Mouse (Mus musculus): ENCODE measurements at regions not wholly inside any gene's neighbourhood (a gene's known extent, or its start where the extent isn't known, plus 50 kb on each side); places are given as distances from the start of the nearest gene placed in this dataset.
"Not testable (repeated sequence)": the region's sequence is repeated elsewhere in the genome, so short reads cannot be mapped to it uniquely, and the experiment has no call there.

GRCm38 (mm10) chr8:5439054-5439453 is 333.9 kb upstream of the Slc10a2 start:
- Histone ChIP-seq H3K4me3 (ENCODE audit: low read depth, low read length) (no peak overlapping the region), H3K27ac (ENCODE audit: low read length) (no peak overlapping the region), H3K36me3 (ENCODE audit: control insufficient read depth, insufficient read depth, low read length) (no peaks in the 10 kb centered on the region), H3K4me2 (ENCODE audit: low read length) (no peak overlapping the region), H3K4me1 (ENCODE audit: control insufficient read depth, insufficient read depth, low read length) (no peaks in the 10 kb centered on the region), H3K9ac (ENCODE audit: low read depth, low read length) (no peak overlapping the region), H3K27me3 (ENCODE audit: control insufficient read depth, insufficient read depth, low read depth, low read length) (no peaks in the 10 kb centered on the region), H3K9me3 (replicated peaks; ENCODE audit: control insufficient read depth, low read length, poor library complexity, severe bottlenecking) (peaks cover 2% of the 10 kb centered on the region; the same call in 1 of the 2 replicates)
- ATAC-seq, result no peak
- WGBS, result 18% methylated on average over 2 of the region's 2 CpGs

DNA sequence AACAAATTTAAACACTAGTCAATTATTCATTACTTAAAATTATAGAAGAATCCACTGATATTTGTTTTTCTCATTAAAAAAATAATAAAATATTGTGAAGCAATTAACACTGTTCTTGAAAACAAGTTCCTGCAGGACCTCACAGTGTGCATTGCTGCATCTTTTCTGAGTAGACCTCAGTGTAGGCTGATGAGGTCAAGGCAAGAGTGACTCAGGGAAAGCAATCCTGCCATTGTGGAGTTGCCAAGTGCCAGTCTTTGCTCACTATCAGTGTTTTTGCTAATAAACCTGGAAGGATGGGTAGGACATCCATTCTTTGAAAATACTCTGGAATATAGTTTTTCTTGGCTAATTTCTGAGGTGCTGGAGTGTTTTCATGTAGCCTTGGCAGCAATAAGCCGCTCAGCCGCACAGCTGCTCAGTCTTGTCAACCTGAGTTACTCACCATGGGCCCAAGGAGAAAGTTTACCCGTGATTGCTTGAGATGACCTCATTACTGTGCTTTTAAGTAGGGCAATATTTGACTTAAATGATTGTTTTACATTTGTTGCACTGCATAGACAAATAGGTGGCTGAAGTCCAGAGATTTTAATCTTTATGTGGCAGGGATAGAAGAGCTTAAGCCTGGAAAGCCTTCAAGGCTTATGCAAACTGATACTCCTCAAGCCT is 323.3 kb upstream of the Slc10a2 start:
- no peak for ATAC-seq
- Histone ChIP-seq H3K27me3 (ENCODE audit: control insufficient read depth, insufficient read depth, low read depth, low read length) (no peaks in the 10 kb centered on the region), H3K4me2 (ENCODE audit: low read length) (no peak overlapping the region), H3K36me3 (ENCODE audit: control insufficient read depth, insufficient read depth, low read length) (no peaks in the 10 kb centered on the region), H3K9me3 (replicated peaks; ENCODE audit: control insufficient read depth, low read length, poor library complexity, severe bottlenecking) (no peaks in the 10 kb centered on the region), H3K27ac (ENCODE audit: low read length) (no peak overlapping the region), H3K9ac (ENCODE audit: low read depth, low read length) (no peak overlapping the region), H3K4me1 (ENCODE audit: control insufficient read depth, insufficient read depth, low read length) (no peaks in the 10 kb centered on the region), H3K4me3 (ENCODE audit: low read depth, low read length) (no peak overlapping the region)
- WGBS, result 81% methylated on average over 3 of the region's 3 CpGs

DNA sequence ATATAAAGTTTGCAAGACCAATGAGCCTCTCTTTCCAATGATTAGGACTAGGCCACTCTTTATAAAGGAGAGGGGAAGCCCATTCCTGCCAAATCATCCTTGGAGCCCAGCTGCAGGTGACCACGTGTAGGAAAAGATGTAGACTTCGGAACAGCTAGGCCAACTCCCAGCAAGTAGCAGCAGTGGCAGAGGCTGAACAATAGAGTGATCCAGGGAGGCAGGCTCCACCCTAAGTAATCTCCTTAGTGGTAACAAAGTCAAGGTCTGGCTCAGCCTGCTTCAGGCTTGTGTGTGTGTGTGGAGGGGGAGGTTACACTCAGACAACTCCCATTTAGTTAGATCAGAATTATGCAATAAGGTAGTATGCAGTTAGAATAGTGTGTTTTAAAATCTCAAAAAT is 311.7 kb upstream of the Slc10a2 start:
- not testable (repeated sequence) for ATAC-seq; H3K4me3 ChIP-seq (ENCODE audit: low read depth, low read length); H3K9ac ChIP-seq (ENCODE audit: low read depth, low read length); H3K9me3 ChIP-seq (replicated peaks; ENCODE audit: control insufficient read depth, low read length, poor library complexity, severe bottlenecking); H3K36me3 ChIP-seq (ENCODE audit: control insufficient read depth, insufficient read depth, low read length); H3K27me3 ChIP-seq (ENCODE audit: control insufficient read depth, insufficient read depth, low read depth, low read length); H3K4me2 ChIP-seq (ENCODE audit: low read length); H3K27ac ChIP-seq (ENCODE audit: low read length); H3K4me1 ChIP-seq (ENCODE audit: control insufficient read depth, insufficient read depth, low read length)
- 11% methylated on average over 2 of the region's 2 CpGs for WGBS

DNA sequence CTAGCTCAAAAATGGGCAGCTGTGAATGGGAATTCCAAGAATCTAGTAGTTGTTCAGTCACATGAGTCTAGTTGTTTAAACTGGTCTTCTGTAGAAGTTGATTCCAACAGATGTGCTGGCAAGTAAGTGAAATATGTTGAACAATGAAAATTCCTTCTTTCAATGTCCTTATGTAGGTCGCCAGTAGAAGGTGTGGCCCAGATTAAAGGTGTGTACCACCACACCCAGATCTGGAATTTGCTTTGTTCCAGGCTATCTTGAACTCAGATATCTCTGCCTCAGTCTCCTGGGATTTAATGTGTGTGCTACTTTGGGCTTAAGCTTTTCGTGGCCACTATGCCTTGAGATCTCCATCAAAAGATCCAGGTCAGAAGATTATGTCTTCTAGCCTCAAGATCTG is 279.7 kb upstream of the Slc10a2 start:
- Histone ChIP-seq H3K4me3 (ENCODE audit: low read depth, low read length) (no peak overlapping the region), H3K9ac (ENCODE audit: low read depth, low read length) (no peak overlapping the region), H3K4me1 (ENCODE audit: control insufficient read depth, insufficient read depth, low read length) (no peaks in the 10 kb centered on the region), H3K36me3 (ENCODE audit: control insufficient read depth, insufficient read depth, low read length) (no peaks in the 10 kb centered on the region), H3K27me3 (ENCODE audit: control insufficient read depth, insufficient read depth, low read depth, low read length) (no peaks in the 10 kb centered on the region), H3K9me3 (replicated peaks; ENCODE audit: control insufficient read depth, low read length, poor library complexity, severe bottlenecking) (no peaks in the 10 kb centered on the region), H3K4me2 (ENCODE audit: low read length) (no peak overlapping the region), H3K27ac (ENCODE audit: low read length) (no peak overlapping the region)
- no peak for ATAC-seq
- WGBS, result 88% methylated on average over 2 of the region's 2 CpGs

- H3K4me2 ChIP-seq (ENCODE audit: low read length), result no peak overlapping the region
- no peaks in the 10 kb centered on the region for H3K36me3 ChIP-seq (ENCODE audit: control insufficient read depth, insufficient read depth, low read length)
- ATAC-seq, result no peak
- H3K27me3 ChIP-seq (ENCODE audit: control insufficient read depth, insufficient read depth, low read depth, low read length), result no peaks in the 10 kb centered on the region
- no peaks in the 10 kb centered on the region for H3K9me3 ChIP-seq (replicated peaks; ENCODE audit: control insufficient read depth, low read length, poor library complexity, severe bottlenecking)
- no peak overlapping the region for H3K4me3 ChIP-seq (ENCODE audit: low read depth, low read length)
- 91% methylated on average over 1 of the region's 1 CpGs for WGBS
- no peak overlapping the region for H3K27ac ChIP-seq (ENCODE audit: low read length)
- no peak overlapping the region for H3K9ac ChIP-seq (ENCODE audit: low read depth, low read length)
- H3K4me1 ChIP-seq (ENCODE audit: control insufficient read depth, insufficient read depth, low read length), result no peaks in the 10 kb centered on the region
These were observed 272.9 kb upstream of the Slc10a2 start for GRCm38 (mm10) chr8:5378001-5378400.

DNA sequence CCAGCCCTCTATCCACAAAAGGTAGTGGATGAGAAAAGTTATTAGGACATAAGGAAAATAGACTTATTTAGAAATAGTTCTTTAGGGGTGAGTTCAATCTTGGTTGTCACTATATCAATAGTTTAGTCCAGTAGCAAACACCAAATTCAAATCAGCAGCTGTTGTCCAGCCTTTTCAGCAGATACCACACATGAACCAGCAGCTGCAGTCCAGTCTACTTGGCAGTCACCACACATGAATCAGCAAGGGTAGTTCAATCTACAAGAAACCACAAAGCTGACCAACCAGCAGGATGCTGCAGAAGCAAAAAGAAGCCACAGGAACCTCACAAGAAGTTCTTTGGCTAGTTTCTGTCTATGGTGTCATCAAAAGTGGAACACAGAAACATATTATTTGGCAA is 234.8 kb upstream of the Slc10a2 start:
- Histone ChIP-seq H3K27ac (ENCODE audit: low read length) (no peak overlapping the region), H3K4me3 (ENCODE audit: low read depth, low read length) (no peak overlapping the region), H3K9me3 (replicated peaks; ENCODE audit: control insufficient read depth, low read length, poor library complexity, severe bottlenecking) (no peaks in the 10 kb centered on the region), H3K4me1 (ENCODE audit: control insufficient read depth, insufficient read depth, low read length) (no peaks in the 10 kb centered on the region), H3K36me3 (ENCODE audit: control insufficient read depth, insufficient read depth, low read length) (no peaks in the 10 kb centered on the region), H3K4me2 (ENCODE audit: low read length) (no peak overlapping the region), H3K27me3 (ENCODE audit: control insufficient read depth, insufficient read depth, low read depth, low read length) (no peaks in the 10 kb centered on the region), H3K9ac (ENCODE audit: low read depth, low read length) (no peak overlapping the region)
- no peak for ATAC-seq

DNA sequence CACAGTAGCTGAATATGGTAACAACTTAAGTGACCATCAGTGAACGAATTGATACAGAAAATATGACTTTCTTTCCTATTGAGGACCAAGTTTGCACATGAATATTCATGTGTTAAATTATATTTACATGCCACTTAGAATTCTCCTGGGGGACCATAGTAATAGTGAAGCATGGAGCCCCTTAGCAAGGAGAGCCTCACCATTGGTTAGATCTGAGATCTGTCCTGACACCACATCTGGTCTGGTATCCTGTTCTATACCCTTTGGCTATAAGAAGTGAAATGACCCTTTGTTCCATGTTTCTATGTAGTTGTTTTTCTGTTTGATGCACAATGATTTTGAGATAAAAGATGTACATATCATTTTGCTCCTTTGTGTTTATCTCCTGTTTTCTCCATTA is 209.4 kb upstream of the Slc10a2 start:
- no peak for ATAC-seq
- Histone ChIP-seq H3K4me1 (ENCODE audit: control insufficient read depth, insufficient read depth, low read length) (no peaks in the 10 kb centered on the region), H3K36me3 (ENCODE audit: control insufficient read depth, insufficient read depth, low read length) (no peaks in the 10 kb centered on the region), H3K4me3 (ENCODE audit: low read depth, low read length) (no peak overlapping the region), H3K9me3 (replicated peaks; ENCODE audit: control insufficient read depth, low read length, poor library complexity, severe bottlenecking) (no peaks in the 10 kb centered on the region), H3K4me2 (ENCODE audit: low read length) (no peak overlapping the region), H3K27ac (ENCODE audit: low read length) (no peak overlapping the region), H3K9ac (ENCODE audit: low read depth, low read length) (no peak overlapping the region), H3K27me3 (ENCODE audit: control insufficient read depth, insufficient read depth, low read depth, low read length) (no peaks in the 10 kb centered on the region)
- WGBS, result 73% methylated on average over 1 of the region's 1 CpGs

- no peak overlapping the region for H3K9ac ChIP-seq (ENCODE audit: low read depth, low read length)
- H3K9me3 ChIP-seq (replicated peaks; ENCODE audit: control insufficient read depth, low read length, poor library complexity, severe bottlenecking), result no peaks in the 10 kb centered on the region
- no peaks in the 10 kb centered on the region for H3K4me1 ChIP-seq (ENCODE audit: control insufficient read depth, insufficient read depth, low read length)
- no peak overlapping the region for H3K27ac ChIP-seq (ENCODE audit: low read length)
- no peaks in the 10 kb centered on the region for H3K36me3 ChIP-seq (ENCODE audit: control insufficient read depth, insufficient read depth, low read length)
- ATAC-seq, result no peak
- no peak overlapping the region for H3K4me3 ChIP-seq (ENCODE audit: low read depth, low read length)
- H3K4me2 ChIP-seq (ENCODE audit: low read length), result no peak overlapping the region
- no peaks in the 10 kb centered on the region for H3K27me3 ChIP-seq (ENCODE audit: control insufficient read depth, insufficient read depth, low read depth, low read length)
These were observed 194.8 kb upstream of the Slc10a2 start for GRCm38 (mm10) chr8:5299982-5300381.

DNA sequence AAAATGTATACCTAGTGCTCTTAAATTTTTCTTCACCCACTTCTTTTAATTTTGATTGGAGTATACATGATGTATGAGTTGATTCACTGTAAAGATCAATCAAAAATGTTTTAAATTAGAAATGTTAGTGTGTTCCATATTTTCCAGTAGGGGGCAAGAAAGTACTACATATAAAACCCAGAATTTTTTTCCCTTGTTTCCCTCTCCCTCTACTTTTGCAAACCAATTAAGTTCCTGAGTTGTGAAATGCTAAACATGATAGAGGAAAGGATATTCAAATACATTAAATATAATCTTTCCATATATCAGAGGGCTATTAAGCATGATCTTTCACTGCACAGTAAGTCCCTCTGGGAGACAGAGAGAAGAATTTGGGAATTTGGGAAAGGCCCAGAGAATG is 192.0 kb upstream of the Slc10a2 start:
- Histone ChIP-seq H3K4me2 (ENCODE audit: low read length) (no peak overlapping the region), H3K36me3 (ENCODE audit: control insufficient read depth, insufficient read depth, low read length) (no peaks in the 10 kb centered on the region), H3K9ac (ENCODE audit: low read depth, low read length) (0 out of 2 replicates have a peak overlapping the region, but pooled peaks have one; percentile 6), H3K9me3 (replicated peaks; ENCODE audit: control insufficient read depth, low read length, poor library complexity, severe bottlenecking) (no peaks in the 10 kb centered on the region), H3K4me3 (ENCODE audit: low read depth, low read length) (no peak overlapping the region), H3K27me3 (ENCODE audit: control insufficient read depth, insufficient read depth, low read depth, low read length) (no peaks in the 10 kb centered on the region), H3K27ac (ENCODE audit: low read length) (no peak overlapping the region), H3K4me1 (ENCODE audit: control insufficient read depth, insufficient read depth, low read length) (no peaks in the 10 kb centered on the region)
- no peak for ATAC-seq

Measured in midbrain, embryonic 16.5 days (tissue).